Mouse (Mus musculus) v-Abl transformed pro-B cells (cell line): ENCODE data around the gene Gucd1.
"Not testable (repeated sequence)": the region's sequence is repeated elsewhere in the genome, so short reads cannot be mapped to it uniquely, and the experiment has no call there.

Source experiments
- in situ Hi-C, 2 experiments: fragments of 400-800 bp; cut with MboI; formaldehyde crosslinking; loops; one replicate each; pipeline ENCODE4 v1.15.1; 2025; ENCODE audit not compliant: unreplicated experiment in 2 of 2

Gucd1 gene

DNA sequence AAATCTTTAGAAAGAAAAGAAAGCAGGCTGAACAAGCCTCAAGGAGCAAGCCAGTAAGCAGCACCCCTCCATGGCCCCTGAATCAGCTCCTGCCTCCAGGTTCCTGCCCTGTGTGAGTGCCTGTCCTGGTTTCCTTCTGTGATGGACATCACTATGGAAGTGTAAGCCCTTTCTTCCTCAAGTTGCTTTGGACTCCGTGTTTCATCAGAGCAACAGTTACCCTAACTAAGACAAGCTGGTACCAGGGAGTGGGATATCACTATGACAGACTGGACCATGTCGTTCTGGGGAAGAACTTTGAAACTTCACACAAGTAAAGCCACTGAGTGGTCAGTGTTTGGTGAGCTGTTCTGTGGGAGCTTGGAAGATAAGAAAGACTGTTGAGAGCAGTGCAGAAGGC, 37.8 kb downstream of the Gucd1 start:
- in situ Hi-C loops = loop anchor here (5.0 to 25.0 kb wide), 2 partner anchors 33 to 418 kb away; partner anchors contain the start of gene Bcr (in 1 of the 2)

DNA sequence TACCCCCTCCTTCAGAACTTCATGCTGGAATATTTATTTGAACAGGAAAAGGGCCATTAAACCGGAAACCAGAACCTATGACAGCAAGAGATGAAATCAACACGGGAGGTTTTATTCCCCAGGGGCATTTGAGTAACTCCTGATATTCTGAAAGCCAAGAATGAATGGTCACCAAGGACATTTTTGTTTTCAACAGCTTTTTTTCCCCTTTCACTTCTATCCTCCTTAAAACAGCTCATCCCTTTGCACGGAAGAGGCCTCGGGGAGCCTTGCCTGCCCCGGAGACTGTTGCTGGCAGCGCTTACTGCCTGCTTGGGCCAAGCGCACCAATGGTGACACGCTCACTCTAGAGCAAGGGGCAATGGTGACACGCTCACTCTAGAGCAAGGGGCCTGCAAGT, 40.7 kb downstream of the Gucd1 start:
- in situ Hi-C loops = loop anchor here in 1 of 2 experiments (25.0 kb wide), 1 partner anchor 415 kb away; the partner anchor contains the start of gene Bcr

DNA sequence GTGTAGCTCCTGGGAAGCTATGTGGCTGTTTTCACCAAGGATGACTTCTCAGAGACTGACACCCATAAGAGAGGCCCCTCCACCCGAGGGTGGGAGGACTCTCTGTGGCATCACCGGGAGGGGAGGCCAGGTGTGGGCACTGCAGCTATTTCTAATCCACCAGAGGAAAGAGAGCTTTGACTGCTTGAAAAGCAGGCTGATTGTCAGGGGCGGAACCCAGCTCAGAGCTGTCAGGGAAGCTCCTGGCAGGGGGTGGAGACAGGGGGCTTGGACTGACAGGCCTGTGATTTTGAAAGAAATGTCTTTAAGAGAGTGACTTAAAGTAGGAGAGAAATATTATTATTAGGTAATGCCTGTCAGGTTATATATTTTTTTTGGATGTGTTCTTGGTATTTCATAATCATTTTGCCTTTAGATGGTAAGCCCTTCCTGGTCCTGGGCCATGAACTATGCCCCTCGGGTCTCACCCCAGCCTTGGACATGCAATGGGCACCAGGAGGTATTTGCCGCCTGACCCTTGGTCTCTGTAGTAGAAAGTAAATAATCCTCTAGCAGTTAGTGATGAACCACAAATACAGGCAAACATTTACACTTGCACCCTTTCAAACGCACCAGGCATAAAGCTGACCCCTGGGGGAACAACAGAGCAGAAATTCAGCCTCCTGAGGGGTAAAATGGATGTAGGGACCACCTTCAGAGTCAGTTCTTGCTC, 42.5 kb downstream of the Gucd1 start:
- in situ Hi-C loops = loop anchor here in 1 of 2 experiments (25.0 kb wide), 1 partner anchor 413 kb away; the partner anchor contains the start of gene Bcr

- in situ Hi-C loops = no loop called here
These were observed 43.2 kb downstream of the Gucd1 start for GRCm38 (mm10) chr10:75474571-75474970.

DNA sequence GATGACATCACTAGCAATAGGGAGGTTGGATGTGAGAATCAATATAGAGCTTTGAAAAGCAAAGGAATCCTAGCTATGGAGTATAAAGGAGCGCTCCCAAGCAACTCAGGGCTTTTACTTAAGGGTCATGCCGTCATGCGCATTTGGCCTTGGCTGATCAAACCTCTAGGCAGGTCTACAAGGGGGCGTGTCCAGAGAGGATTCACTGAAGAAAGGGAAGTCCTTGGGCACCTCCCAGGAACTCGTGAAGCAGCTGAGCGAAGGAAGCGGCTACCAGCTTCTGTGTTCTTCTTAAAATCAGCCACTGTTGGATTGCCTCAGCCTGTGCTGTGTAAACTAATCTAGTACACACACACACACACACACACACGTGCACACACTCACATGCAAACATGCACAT, 44.4 kb downstream of the Gucd1 start:
- in situ Hi-C loops = no loop called here

DNA sequence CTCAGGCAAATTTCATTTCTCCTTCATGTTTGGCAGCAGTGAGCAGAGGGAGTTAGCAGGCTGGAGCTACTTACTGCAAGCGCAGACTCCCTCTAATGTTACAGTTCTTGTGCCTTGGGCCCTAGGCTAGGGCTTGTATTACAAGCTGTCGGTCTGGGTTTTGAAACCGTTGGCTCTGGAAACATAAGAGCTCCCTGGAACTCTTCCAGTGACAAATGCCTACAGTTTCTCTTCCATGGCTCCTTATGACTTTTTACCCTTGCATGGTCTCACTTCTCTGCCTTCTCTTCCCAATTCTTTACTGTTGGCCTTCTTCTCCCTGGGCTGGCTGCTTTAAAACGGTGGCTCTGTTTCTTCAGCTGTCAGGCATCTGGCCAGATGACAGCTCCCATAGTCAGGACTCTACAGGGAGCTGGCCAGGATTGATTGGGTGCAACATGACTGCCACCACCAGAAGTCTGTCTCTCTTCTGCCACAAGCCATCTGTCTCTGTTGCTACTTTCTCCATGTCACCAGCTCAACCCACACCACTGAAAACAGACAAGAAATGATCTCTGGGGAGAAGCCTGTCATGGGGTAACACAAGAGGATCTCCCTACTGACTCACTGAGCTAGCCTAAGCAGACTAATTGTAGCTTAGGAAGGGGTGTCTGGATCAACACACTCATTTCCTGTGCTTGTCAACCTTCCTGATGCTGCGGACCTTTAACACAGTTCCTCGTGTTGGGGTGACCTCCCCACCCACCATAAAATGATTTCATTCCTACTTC, 51.8 kb downstream of the Gucd1 start:
- in situ Hi-C loops = no loop called here

GRCm38 (mm10) chr10:75462728-75463127, 55.0 kb downstream of the Gucd1 start:
- in situ Hi-C loops = no loop called here

GRCm38 (mm10) chr10:75458329-75458728, 59.4 kb downstream of the Gucd1 start:
- in situ Hi-C loops = no loop called here

GRCm38 (mm10) chr10:75457852-75458251, 59.9 kb downstream of the Gucd1 start:
- in situ Hi-C loops = no loop called here

DNA sequence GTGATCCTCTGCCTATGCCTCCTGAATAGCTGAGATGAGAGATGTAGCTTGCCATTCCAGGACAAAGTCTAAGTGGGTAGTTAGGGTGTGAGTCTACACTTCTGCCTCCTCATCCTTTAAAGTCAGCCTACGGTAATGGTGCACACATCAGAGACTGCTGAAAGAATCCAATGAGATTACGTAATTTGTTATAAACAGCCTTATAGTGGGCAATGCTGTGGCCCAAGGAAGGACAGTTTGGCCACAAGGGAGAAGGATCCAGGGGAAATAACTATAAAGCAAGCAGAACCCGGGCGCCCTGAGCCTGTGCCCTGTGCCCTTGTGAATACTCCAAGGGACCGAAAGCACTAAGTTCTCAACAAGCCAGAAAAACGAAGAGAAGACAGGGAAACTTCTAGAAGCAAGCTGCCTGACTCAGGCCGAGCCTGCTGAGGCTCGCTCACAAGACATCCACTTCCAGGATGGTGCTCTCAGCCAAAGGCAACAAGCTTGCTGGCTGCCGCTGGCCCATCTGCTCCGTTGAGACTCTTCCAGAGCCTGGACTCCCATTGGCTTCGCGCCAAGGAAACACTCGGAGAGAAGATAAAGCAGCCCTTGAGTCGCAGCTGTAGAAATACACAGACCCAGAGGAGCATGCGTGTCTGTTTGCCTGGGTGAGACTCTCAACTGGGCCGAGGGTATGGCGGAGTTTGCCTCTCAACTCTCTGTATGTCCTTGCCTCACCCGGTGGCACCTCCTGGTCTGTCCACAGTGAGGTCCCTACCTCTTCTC, 61.5 kb downstream of the Gucd1 start:
- in situ Hi-C loops = not testable (repeated sequence)

DNA sequence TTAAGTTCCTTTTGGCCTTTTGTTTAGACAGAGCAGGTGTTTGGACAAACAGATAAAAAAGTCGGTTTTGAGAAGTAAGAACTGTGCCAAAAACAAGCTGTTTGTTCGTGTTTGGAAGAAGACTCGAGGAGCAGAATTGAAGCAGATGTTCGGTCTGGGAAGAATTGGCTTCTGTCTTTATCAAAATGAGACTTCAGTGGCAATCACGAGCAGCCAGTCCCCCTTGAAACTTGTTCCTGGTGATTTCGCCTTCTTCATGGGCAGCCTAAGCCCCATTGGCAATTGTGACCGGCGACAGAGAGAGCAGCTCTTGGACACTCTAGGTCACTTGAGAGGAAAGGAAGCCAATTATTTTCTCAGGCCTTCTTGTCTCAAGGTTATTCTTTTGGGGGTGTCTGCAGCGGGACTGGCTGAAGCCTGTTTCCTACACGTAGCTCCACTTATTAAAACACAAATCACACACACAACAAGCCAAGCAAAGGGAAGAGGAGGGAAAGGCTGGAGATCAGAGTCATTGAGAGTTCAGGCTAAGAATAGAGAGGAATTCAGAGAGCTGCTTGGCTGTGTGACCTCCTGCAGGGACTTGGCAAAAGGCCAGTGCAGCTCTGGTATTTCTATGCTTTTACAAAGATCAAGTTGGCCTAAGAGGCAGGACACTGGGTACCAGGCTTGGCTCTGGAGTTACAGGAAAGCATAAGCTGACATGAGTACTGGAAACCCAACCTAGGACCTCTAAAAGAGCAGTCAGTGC, 66.6 kb downstream of the Gucd1 start:
- in situ Hi-C loops = no loop called here

GRCm38 (mm10) chr10:75450331-75450730, 67.4 kb downstream of the Gucd1 start:
- in situ Hi-C loops = no loop called here

DNA sequence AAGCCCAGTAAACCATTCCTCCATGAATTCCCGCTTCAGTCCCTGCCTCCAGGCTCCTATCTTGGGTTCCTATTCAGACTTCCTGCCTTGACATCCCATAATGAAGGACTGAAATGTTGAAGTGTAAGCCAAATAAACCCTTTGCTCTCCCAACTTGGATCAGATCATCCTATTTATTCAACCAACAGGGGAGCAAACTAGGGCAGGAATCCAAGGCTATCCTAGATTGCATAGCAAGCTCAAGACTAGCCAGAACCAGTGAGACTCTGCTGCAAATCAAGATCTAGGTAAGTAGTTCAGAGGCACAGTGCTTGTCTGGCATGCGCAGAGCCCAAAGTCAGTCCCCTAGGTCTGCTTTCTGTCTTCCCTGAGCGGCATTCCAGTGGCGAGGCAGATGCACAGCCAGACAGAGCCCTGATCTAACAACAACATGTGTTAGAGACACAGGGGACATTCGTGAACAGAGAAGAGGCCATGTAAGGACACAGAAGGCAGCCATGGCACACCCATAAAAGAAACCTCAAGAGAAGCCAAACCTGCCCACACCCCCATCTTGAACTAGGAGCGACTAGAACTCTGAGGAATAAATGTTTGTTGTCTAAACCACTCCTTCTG, 68.9 kb downstream of the Gucd1 start:
- in situ Hi-C loops = loop anchor here (5.0 to 10.0 kb wide), 3 partner anchors 33 to 394 kb away; no protein-coding TSS in a partner anchor

DNA sequence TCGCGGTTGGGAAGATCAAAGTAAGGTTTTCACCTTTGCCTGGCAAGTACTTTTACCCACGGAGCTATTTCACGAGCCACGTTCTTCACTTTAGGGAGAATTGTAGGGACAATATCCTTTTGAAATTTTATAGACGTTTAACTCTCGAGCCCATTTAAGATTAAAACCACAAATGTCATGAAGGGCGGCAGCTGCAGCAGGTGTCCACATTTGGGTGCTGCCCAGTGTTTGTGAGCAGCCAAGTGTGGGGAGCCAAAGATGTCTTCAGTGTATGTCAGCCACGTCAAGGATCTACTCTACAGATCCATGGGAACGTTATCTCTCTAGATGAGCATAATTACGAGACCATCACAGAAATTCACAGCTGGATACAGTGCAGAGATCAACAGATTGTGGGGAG, 70.3 kb downstream of the Gucd1 start:
- in situ Hi-C loops = loop anchor here (5.0 to 10.0 kb wide), 3 partner anchors 35 to 393 kb away; no protein-coding TSS in a partner anchor

GRCm38 (mm10) chr10:75446501-75447083, 71.2 kb downstream of the Gucd1 start:
- in situ Hi-C loops = loop anchor here (5.0 to 10.0 kb wide), 3 partner anchors 36 to 392 kb away; no protein-coding TSS in a partner anchor

DNA sequence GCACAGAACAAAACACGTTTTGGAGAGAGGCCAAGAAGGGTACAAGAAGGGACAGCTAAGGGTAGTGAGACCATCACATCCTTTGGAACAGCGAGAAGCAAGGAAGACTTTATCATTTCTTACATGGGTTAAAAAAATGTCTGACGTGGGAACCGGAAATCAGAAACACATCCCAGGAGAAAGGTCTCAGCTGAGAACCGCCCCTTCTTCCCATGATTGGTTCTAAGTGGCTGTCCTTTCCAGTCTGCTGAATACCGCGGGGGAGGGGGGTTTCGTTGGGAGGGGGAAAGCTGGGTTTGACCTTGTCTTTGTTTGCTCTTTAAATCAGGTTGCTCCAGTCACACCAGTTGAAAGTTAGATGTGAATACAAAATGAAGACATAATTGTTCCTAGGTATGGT, 72.7 kb downstream of the Gucd1 start:
- in situ Hi-C loops = loop anchor here (5.0 to 10.0 kb wide), 3 partner anchors 37 to 390 kb away; no protein-coding TSS in a partner anchor

DNA sequence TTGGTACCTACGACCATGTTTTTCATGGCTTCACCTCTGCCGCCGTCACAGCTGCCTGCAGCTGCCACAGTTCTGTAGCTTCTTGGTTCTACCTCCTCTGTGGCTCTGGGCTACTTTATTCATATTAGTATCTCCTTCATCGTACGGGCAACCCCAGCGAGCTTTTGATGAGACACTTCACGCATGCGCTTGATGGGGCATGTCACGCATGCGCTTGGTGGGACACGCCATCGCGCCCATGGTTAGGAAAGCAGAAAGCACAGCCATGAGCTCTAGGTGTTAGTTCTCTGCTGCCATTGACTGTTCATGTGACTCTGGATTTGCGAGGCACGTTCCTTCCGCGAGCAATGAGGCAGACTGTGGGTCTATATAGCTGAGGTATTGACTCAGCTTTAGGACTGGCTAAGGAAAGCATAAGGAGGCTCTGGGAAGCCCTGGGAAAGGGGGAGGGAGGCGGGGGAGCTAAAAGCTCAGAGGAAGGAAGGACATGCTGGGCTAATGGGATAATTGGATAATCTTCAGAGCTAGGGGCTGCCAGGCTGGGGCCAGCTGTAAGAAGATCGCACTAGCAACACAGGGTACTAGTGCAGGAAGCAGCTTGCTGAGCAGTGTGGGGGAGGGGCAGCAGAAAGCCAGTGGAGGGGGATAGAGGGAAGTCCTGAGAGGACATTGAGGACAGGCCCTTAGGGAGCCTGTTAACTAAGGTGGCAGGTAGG, 73.5 kb downstream of the Gucd1 start:
- in situ Hi-C loops = loop anchor here in 1 of 2 experiments (10.0 kb wide), 1 partner anchor 389 kb away; no protein-coding TSS in a partner anchor

- in situ Hi-C loops = loop anchor here in 1 of 2 experiments (10.0 kb wide), 1 partner anchor 388 kb away; no protein-coding TSS in a partner anchor
These were observed 74.8 kb downstream of the Gucd1 start for GRCm38 (mm10) chr10:75443017-75443416.
